Mouse (Mus musculus): ENCODE measurements around the gene Sfmbt2.

- no peak for TF ChIP-seq POLR2A (IDR thresholded peaks at IDR 0.05; ENCODE audit: extremely low read depth, insufficient read depth, low read length)
- TF ChIP-seq CTCF (IDR thresholded peaks at IDR 0.05; ENCODE audit: extremely low read depth, insufficient read depth, low read length): no peak
Measured at GRCm38 (mm10) chr2:10525622-10526021, 155.3 kb downstream of the Sfmbt2 start.

All from cortical plate, adult 2 months (tissue).